Mouse (Mus musculus) liver, embryonic 12.5 days (tissue): ENCODE data around the gene Zfp57. TPM values are rescaled to one million over a fixed set of nuclear protein-coding genes. Genes with fewer than 3 reads are reported as not detected.
A peak's percentile ranks its signal among the peaks of the same experiment; 100 is the strongest.
"Not testable (repeated sequence)": the region's sequence is repeated elsewhere in the genome, so short reads cannot be mapped to it uniquely, and the experiment has no call there.

Experiments used
- ATAC-seq: fragments of 200-750 bp; cut with Nextera tagmentation; 2 replicates; pipeline ENCODE4 v1.8.0; 2017; ENCODE audit warnings: moderate number of reproducible peaks, mild to moderate bottlenecking, moderate library complexity
- H3K27ac ChIP-seq: fragments of 300-500 bp; sonication (generic); 2 replicates; pipeline ENCODE4 v1.5.1; 2016; ENCODE audit warnings: mild to moderate bottlenecking
- H3K27me3 ChIP-seq: fragments of 300-500 bp; sonication (generic); replicated peaks from 2 replicates; pipeline ENCODE4 v1.6.1; 2016; ENCODE audit warnings: mild to moderate bottlenecking, moderate library complexity
- H3K36me3 ChIP-seq: fragments of 300-500 bp; sonication (generic); 2 replicates; pipeline ENCODE4 v1.6.1; 2016; ENCODE audit warnings: mild to moderate bottlenecking, moderate library complexity
- H3K4me1 ChIP-seq: fragments of 300-500 bp; sonication (generic); 2 replicates; pipeline ENCODE4 v1.6.1; 2016
- H3K4me2 ChIP-seq: fragments of 300-500 bp; sonication (generic); 2 replicates; pipeline ENCODE4 v1.6.1; 2016; ENCODE audit warnings: mild to moderate bottlenecking, moderate library complexity
- H3K4me3 ChIP-seq: fragments of 300-500 bp; sonication (generic); 2 replicates; pipeline ENCODE4 v1.5.1; 2016; ENCODE audit warnings: mild to moderate bottlenecking, moderate library complexity
- H3K9ac ChIP-seq: fragments of 300-500 bp; sonication (generic); 2 replicates; pipeline ENCODE4 v1.6.1; 2016; ENCODE audit warnings: mild to moderate bottlenecking, moderate library complexity
- H3K9me3 ChIP-seq: fragments of 300-500 bp; sonication (generic); replicated peaks from 2 replicates; pipeline ENCODE4 v1.6.1; 2016; ENCODE audit warnings: mild to moderate bottlenecking, moderate library complexity
- WGBS: fragments of 180-500 bp; shearing (Covaris S2); methylation state at CpG from one replicate; pipeline ENCODE4 v1.1.7; 2016; ENCODE audit not compliant: insufficient replicate concordance; 5-methylcytosine and 5-hydroxymethylcytosine counted together
- polyA plus RNA-seq: library from polyadenylated mRNA; unstranded; fragments of >200 nt; fragmentation: Nextera tagmentation; extraction: Ambion mirVana; gene quantifications from 2 replicates; pipeline ENCODE4 v1.2.1, GENCODE M21; 2016

Zfp57 gene
- polyA plus RNA-seq, 1 experiment from 2014 or later, result 11.2 TPM

DNA sequence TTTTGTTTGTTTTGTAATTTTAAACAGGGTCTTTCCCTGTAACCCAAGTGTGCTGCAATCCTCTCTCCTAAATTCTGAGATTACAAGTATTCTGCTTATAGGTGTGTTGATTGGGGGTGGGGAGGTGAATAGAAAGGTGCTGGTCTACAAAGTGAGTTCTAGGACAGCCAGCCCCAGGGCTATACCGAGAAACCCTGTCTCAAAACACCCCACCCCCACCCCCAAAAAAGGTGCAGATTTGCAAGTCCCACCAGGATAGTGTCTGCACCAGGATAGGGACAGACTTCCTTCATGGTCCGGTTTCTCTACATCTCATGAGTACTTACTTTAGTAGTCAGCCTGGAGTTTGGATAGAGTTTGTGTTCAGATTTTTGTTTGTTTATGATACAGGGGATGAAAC lies 2.5 kb upstream of the Zfp57 start:
- ATAC-seq, result no peak
- Histone ChIP-seq H3K27me3 (peaks cover 18% of the 10 kb centered on the region), H3K4me3 (no peak overlapping the region), H3K9me3 (no peaks in the 10 kb centered on the region), H3K36me3 (no peaks in the 10 kb centered on the region), H3K4me1 (no peaks in the 10 kb centered on the region; the same call in 1 of the 2 replicates), H3K27ac (no peak overlapping the region), H3K4me2 (no peak overlapping the region), H3K9ac (no peak overlapping the region)
- 45% methylated on average over 2 of the region's 2 CpGs for WGBS

DNA sequence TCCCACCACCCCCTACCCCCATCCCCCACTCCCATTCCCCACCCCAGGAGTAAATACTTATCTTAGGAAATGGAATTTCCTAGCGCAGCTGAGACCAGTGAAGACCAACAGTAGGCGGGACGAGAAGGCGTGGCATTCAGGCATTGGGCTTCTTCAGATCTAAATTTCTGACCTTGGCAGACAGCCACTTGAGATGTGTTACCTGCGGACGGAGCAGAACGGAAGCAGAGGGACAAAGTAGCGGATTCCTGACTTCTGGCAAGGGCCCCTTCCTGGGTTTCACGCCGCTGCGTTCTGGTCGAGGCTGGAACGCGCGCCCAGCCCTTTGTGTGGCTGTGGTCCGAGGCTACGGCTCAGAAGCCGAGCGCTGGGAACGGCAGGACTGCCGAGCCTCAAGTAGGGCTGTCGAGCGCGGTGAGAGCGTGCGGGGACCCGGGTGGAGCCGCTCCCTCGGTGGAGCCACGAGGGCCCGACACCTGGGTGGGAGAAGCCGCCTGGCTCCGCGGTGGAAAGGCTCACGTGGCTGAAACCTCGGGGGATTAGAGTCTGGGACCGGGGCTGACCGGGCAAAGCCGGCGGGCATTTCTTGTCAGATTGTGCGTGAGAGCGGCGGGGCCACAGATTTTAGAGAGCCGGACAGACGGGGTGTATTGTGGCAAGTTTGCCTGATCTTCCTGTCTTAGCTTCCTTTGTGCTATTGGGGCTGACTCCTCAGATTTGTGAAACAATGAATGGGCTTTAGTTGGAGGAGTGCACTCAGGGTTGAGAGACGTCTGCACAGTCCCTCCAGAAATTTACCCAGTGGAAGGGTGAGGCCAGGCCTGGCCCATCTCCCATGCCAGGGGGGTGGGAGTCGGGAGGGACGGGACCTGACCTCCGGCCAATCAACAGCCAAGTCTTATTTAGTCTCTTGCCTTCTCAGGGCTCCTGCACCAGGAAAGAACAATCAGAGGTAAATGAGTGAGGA lies 1.7 kb downstream of the Zfp57 start:
- ATAC-seq, result peak; percentile 55
- Histone ChIP-seq H3K9ac (peak overlapping the region; percentile 61), H3K27me3 (peaks cover 25% of the 10 kb centered on the region), H3K36me3 (no peaks in the 10 kb centered on the region), H3K27ac (peak overlapping the region; percentile 48; the same call in 1 of the 2 replicates), H3K4me3 (peak overlapping the region; percentile 55), H3K4me1 (no peaks in the 10 kb centered on the region; the same call in 1 of the 2 replicates), H3K4me2 (peak overlapping the region; percentile 66), H3K9me3 (no peaks in the 10 kb centered on the region)
- 2% methylated on average over 49 of the region's 49 CpGs for WGBS

GRCm38 (mm10) chr17:37003366-37003765 lies 2.4 kb downstream of the Zfp57 start:
- Histone ChIP-seq H3K27ac (no peak overlapping the region), H3K4me3 (peak overlapping the region; percentile 55)

DNA sequence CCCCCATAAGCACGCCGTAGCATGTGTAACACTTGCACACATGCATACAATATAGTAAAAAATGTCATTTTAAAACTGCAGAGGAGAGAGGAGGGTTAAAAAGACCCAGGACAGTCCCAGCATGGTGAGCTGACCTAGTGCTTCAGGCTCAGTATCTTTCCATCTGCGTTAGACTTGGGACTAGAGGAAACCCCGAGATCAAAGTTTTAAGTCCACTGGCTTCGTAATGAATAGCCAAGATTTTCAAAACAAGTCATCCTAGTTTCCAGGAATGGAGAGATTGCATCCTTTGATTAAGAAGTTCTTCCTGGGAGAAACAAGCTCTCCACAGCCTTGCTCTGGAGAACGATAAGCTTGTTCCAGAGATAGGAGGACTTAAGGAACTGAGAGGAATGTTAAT lies 7.2 kb downstream of the Zfp57 start:
- no peaks in the 10 kb centered on the region for H3K9me3 ChIP-seq
- 0 out of 2 replicates have a peak, but pooled peaks cover 3% of the 10 kb centered on the region for H3K36me3 ChIP-seq
- no peak for ATAC-seq
- peaks cover 10% of the 10 kb centered on the region for H3K27me3 ChIP-seq
- no peak overlapping the region for H3K4me2 ChIP-seq
- H3K27ac ChIP-seq, result no peak overlapping the region
- H3K4me1 ChIP-seq, result no peaks in the 10 kb centered on the region
- 71% methylated on average over 6 of the region's 6 CpGs for WGBS
- H3K4me3 ChIP-seq, result no peak overlapping the region
- no peak overlapping the region for H3K9ac ChIP-seq

More at GRCm38 (mm10) chr17:37003366-37003765, 2.4 kb downstream of the Zfp57 start:
- Histone ChIP-seq H3K36me3 (no peaks in the 10 kb centered on the region), H3K4me2 (peak overlapping the region; percentile 66), H3K4me1 (no peaks in the 10 kb centered on the region; the same call in 1 of the 2 replicates), H3K9ac (no peak overlapping the region), H3K9me3 (no peaks in the 10 kb centered on the region), H3K27me3 (peaks cover 25% of the 10 kb centered on the region)
- no peak for ATAC-seq
- WGBS, result 40% methylated on average over 4 of the region's 4 CpGs

DNA sequence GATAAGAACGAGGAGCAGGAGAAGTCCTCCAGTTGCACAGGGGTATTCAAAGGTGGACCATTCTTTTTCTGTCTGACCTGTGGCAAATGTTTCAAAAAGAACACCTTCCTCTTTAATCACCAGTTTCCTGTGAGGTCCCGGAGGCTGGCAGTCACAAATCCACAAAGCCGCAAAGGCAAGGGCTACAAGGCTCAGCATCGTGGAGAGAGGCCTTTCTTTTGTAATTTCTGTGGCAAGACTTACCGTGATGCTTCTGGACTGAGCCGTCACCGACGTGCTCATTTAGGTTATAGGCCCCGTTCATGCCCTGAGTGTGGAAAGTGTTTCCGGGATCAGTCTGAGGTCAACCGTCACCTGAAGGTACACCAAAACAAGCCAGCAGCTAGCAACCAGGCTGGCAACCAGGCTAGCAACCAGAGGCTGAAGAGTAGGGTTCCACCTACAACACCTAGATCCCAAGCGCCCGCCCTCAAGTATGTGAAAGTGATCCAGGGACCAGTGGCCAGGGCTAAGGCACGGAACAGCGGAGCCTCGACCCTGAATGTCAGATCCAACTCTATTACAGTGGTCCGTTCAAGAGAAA lies 8.6 kb downstream of the Zfp57 start:
- no peaks in the 10 kb centered on the region for H3K9me3 ChIP-seq
- no peaks in the 10 kb centered on the region for H3K4me1 ChIP-seq
- no peak overlapping the region for H3K4me3 ChIP-seq
- H3K4me2 ChIP-seq, result no peak overlapping the region
- H3K9ac ChIP-seq, result no peak overlapping the region
- no peak overlapping the region for H3K27ac ChIP-seq
- H3K36me3 ChIP-seq, result 0 out of 2 replicates have a peak, but pooled peaks cover 3% of the 10 kb centered on the region
- 65% methylated on average over 17 of the region's 17 CpGs for WGBS
- no peaks in the 10 kb centered on the region; the same call in 1 of the 2 replicates for H3K27me3 ChIP-seq
- ATAC-seq, result no peak

DNA sequence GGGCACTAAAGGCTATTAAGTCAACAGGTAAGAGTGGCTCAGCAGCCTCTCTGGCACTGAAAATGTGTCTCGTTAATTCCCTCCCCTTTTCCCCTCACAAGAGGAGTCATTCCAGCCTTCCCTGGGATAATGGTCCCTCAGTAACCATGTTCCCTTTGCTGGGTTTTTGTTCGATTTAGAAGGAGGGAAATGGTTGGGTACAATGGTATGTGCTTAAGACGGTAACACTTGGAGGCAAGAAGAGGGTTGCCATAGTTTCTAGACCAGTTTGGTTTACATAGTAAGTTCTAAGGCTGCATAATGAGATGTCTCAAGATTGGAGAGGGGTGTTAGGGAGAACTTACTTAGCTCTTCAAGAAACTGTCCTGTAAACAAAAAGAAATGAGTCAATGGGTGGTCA lies 10.8 kb downstream of the Zfp57 start:
- WGBS, result 68% methylated on average over 3 of the region's 3 CpGs
- Histone ChIP-seq H3K9me3 (no peaks in the 10 kb centered on the region), H3K4me1 (no peaks in the 10 kb centered on the region), H3K4me3 (no peak overlapping the region), H3K36me3 (0 out of 2 replicates have a peak, but pooled peaks cover 3% of the 10 kb centered on the region), H3K27ac (no peak overlapping the region), H3K27me3 (no peaks in the 10 kb centered on the region), H3K9ac (no peak overlapping the region), H3K4me2 (no peak overlapping the region)
- ATAC-seq, result no peak

GRCm38 (mm10) chr17:37012141-37012540 lies 11.2 kb downstream of the Zfp57 start:
- no peak for ATAC-seq
- H3K9ac ChIP-seq, result no peak overlapping the region
- 49% methylated on average over 5 of the region's 5 CpGs for WGBS

GRCm38 (mm10) chr17:37016333-37016732 lies 15.4 kb downstream of the Zfp57 start:
- H3K4me3 ChIP-seq, result no peak overlapping the region
- H3K9ac ChIP-seq, result no peak overlapping the region
- H3K4me1 ChIP-seq, result no peaks in the 10 kb centered on the region
- no peak overlapping the region for H3K4me2 ChIP-seq
- no peak overlapping the region for H3K27ac ChIP-seq
- H3K27me3 ChIP-seq, result no peaks in the 10 kb centered on the region
- no peaks in the 10 kb centered on the region for H3K9me3 ChIP-seq
- no peak for ATAC-seq
- no peaks in the 10 kb centered on the region for H3K36me3 ChIP-seq

More at GRCm38 (mm10) chr17:37012141-37012540, 11.2 kb downstream of the Zfp57 start:
- no peaks in the 10 kb centered on the region for H3K27me3 ChIP-seq
- H3K4me1 ChIP-seq, result no peaks in the 10 kb centered on the region
- 0 out of 2 replicates have a peak, but pooled peaks cover 3% of the 10 kb centered on the region for H3K36me3 ChIP-seq
- no peak overlapping the region for H3K4me2 ChIP-seq
- no peak overlapping the region for H3K27ac ChIP-seq
- H3K9me3 ChIP-seq, result no peaks in the 10 kb centered on the region
- H3K4me3 ChIP-seq, result no peak overlapping the region

DNA sequence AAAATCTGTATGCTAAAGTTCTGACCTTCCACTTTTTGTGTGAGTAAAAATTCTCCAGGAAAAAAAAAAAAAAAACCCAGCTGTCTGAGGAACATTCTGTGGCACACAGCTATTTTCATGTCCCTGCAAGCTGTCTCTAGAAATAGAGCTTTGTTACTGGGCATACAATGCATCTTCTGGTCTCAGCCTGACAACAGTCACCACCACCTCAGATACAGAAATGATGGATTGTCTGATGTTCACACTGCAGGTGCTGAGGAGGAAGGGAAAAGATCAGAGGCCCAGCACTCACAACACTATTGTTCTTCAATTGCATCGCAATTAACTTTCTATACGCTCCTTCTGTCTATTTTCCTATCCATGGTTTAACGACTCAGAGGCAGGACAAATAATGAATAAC lies 17.4 kb downstream of the Zfp57 start:
- no peak for ATAC-seq
- WGBS, result 75% methylated on average over 3 of the region's 3 CpGs
- Histone ChIP-seq H3K27me3 (no peaks in the 10 kb centered on the region), H3K9ac (no peak overlapping the region), H3K27ac (no peak overlapping the region), H3K36me3 (no peaks in the 10 kb centered on the region), H3K4me3 (no peak overlapping the region), H3K4me2 (no peak overlapping the region), H3K9me3 (no peaks in the 10 kb centered on the region), H3K4me1 (no peaks in the 10 kb centered on the region)

DNA sequence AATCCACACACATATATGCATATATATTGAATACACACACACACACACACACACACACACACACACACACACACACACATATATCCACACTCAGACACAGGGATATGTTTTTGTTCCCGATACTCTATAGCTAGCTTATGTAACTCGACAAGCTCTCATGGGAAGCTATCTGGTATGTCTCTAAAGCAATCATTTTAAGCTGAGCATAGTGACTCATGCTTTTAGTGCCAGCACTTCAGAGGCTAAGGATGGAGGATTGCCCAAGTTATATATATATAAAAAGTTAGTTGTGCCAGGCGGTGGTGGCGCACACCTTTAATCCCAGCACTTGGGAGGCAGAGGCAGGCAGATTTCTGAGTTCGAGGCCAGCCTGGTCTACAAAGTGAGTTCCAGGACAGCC lies 18.3 kb downstream of the Zfp57 start:
- WGBS, result 67% methylated on average over 5 of the region's 5 CpGs
- not testable (repeated sequence) for H3K4me2 ChIP-seq, H3K9ac ChIP-seq, H3K27me3 ChIP-seq, H3K36me3 ChIP-seq, H3K9me3 ChIP-seq, ATAC-seq, H3K4me3 ChIP-seq, H3K27ac ChIP-seq, H3K4me1 ChIP-seq

- Histone ChIP-seq H3K27me3 (no peaks in the 10 kb centered on the region), H3K9ac (no peak within 1 kb of the TSS), H3K4me3 (no peak within 1 kb of the TSS), H3K4me2 (no peak within 1 kb of the TSS), H3K36me3 (no peaks in the 10 kb centered on the region), H3K27ac (no peak within 1 kb of the TSS), H3K9me3 (no peaks in the 10 kb centered on the region), H3K4me1 (no peaks in the 10 kb centered on the region)
- WGBS, result 59% methylated on average over 9 of the region's 9 CpGs
- no peak for ATAC-seq
Measured at GRCm38 (mm10) chr17:37022628-37023576, 21.9 kb downstream of the Zfp57 start, which contains the start of gene Mog. TSS of gene Mog (minus strand) at chr17:37023398.
